Mouse (Mus musculus): ENCODE results near the gene Ccdc173. TPM values are rescaled to one million over a fixed set of nuclear protein-coding genes. Genes with fewer than 3 reads are reported as not detected.

Ccdc173 gene
- total and polyA plus RNA-seq, 3 experiments: 1.3 to 3.9 (median 1.8) TPM

GRCm38 (mm10) chr2:69838707-69839106, 49.3 kb upstream of the Ccdc173 start:
- dilution Hi-C loops (cut with MboI; ENCODE audit: extremely low pct_ligation_motif_present, extremely low pct_unique_long_range_greater_than_20kb, low sequenced_read_pairs): no loop called here
- Histone ChIP-seq H3K4me1 (ENCODE audit: control insufficient read depth in 1 of 2, insufficient read depth in 2 of 2) (no peaks in the 10 kb centered on the region), H3K27me3 (replicated peaks) (no peaks in the 10 kb centered on the region), H3K4me2 (ENCODE audit: insufficient read depth, low read depth, poor library complexity, severe bottlenecking) (no peak overlapping the region), H3K9me3 (replicated peaks; ENCODE audit: low read length) (no peaks in the 10 kb centered on the region), H3K9ac (ENCODE audit: insufficient read depth, low read depth) (no peak overlapping the region), H3K36me3 (replicated peaks in 1 of 2; ENCODE audit: control insufficient read depth in 1 of 2, insufficient read depth in 1 of 2, low read length in 1 of 2) (no peaks in the 10 kb centered on the region), H3K27ac (ENCODE audit: insufficient read depth, low read depth) (no peak overlapping the region), H3K79me2 (replicated peaks; ENCODE audit: control insufficient read depth, extremely low read depth, insufficient read depth, poor library complexity, severe bottlenecking) (no peaks in the 10 kb centered on the region), H3K4me3 (replicated peaks in 1 of 3; ENCODE audit: low read depth in 2 of 3, low read length in 2 of 3, poor library complexity in 1 of 3) (no peak overlapping the region)
- TF ChIP-seq MAZ (IDR thresholded peaks at IDR 0.05; ENCODE audit: low read depth, low read length): no peak
- no peak for TF ChIP-seq GABPA (IDR thresholded peaks at IDR 0.05; ENCODE audit: insufficient replicate concordance, low read depth, low read length)
- no peak for TF ChIP-seq ZC3H11A (IDR thresholded peaks at IDR 0.05; ENCODE audit: low read depth, low read length)
- TF ChIP-seq CHD1 (IDR thresholded peaks at IDR 0.05; ENCODE audit: low read depth, low read length): no peak
- TF ChIP-seq PAX5 (IDR thresholded peaks at IDR 0.05; ENCODE audit: low read length): no peak
- no peak for TF ChIP-seq ZKSCAN1 (IDR thresholded peaks at IDR 0.05; ENCODE audit: borderline replicate concordance, low read depth, low read length)
- TF ChIP-seq POLR2AphosphoS2 (IDR thresholded peaks at IDR 0.05; ENCODE audit: low read depth, low read length): no peak
- no peak for TF ChIP-seq USF2 (conservative IDR thresholded peaks at IDR 0.05; ENCODE audit: low read depth, low read length)
- no peak for TF ChIP-seq ELF1 (IDR thresholded peaks at IDR 0.05; ENCODE audit: low read depth, low read length)
- TF ChIP-seq E2F4 (IDR thresholded peaks at IDR 0.05; ENCODE audit: insufficient replicate concordance, low read depth, low read length): no peak
- in situ Hi-C loops (cut with MboI; ENCODE audit: low pct_ligation_motif_present, low pct_unique_long_range_greater_than_20kb, low sequenced_read_pairs): no loop called here
- DNase-seq (ENCODE audit: extremely low read depth): no peak

GRCm38 (mm10) chr2:69837996-69838395, 48.6 kb upstream of the Ccdc173 start:
- no peaks in the 10 kb centered on the region for H3K79me2 ChIP-seq (replicated peaks; ENCODE audit: control insufficient read depth, extremely low read depth, insufficient read depth, poor library complexity, severe bottlenecking)
- in situ Hi-C loops (cut with MboI; ENCODE audit: low pct_ligation_motif_present, low pct_unique_long_range_greater_than_20kb, low sequenced_read_pairs) (no loop called here), dilution Hi-C loops (cut with MboI; ENCODE audit: extremely low pct_ligation_motif_present, extremely low pct_unique_long_range_greater_than_20kb, low sequenced_read_pairs) (no loop called here)
- H3K4me1 ChIP-seq (ENCODE audit: control insufficient read depth in 1 of 2, insufficient read depth in 2 of 2): no peaks in the 10 kb centered on the region
- H3K4me2 ChIP-seq (ENCODE audit: insufficient read depth, low read depth, poor library complexity, severe bottlenecking): no peak overlapping the region
- H3K4me3 ChIP-seq (replicated peaks in 1 of 3; ENCODE audit: low read depth in 2 of 3, low read length in 2 of 3, poor library complexity in 1 of 3): no peak overlapping the region
- DNase-seq (ENCODE audit: extremely low read depth): no peak
- TF ChIP-seq CTCF (conservative IDR thresholded peaks at IDR 0.05 in 1 of 2, IDR thresholded peaks at IDR 0.05 in 1 of 2; ENCODE audit: low read depth in 2 of 2, low read length in 2 of 2) (peak in 1 of 2 experiments; percentile 13; a peak in 1 of 4 replicates), POLR2A (IDR thresholded peaks at IDR 0.05; ENCODE audit: low read depth, low read length) (no peak), USF2 (conservative IDR thresholded peaks at IDR 0.05; ENCODE audit: low read depth, low read length) (no peak), RAD21 (IDR thresholded peaks at IDR 0.05; ENCODE audit: low read depth, low read length) (no peak), MAZ (IDR thresholded peaks at IDR 0.05; ENCODE audit: low read depth, low read length) (no peak), SIN3A (IDR thresholded peaks at IDR 0.05; ENCODE audit: low read length) (no peak)
- H3K36me3 ChIP-seq (replicated peaks in 1 of 2; ENCODE audit: control insufficient read depth in 1 of 2, insufficient read depth in 1 of 2, low read length in 1 of 2): no peaks in the 10 kb centered on the region
- no peak overlapping the region for H3K9ac ChIP-seq (ENCODE audit: insufficient read depth, low read depth)
- H3K9me3 ChIP-seq (replicated peaks; ENCODE audit: low read length): no peaks in the 10 kb centered on the region
- H3K27me3 ChIP-seq (replicated peaks): no peaks in the 10 kb centered on the region
- no peak overlapping the region for H3K27ac ChIP-seq (ENCODE audit: insufficient read depth, low read depth)

Measured in CH12.LX (cell line).